Mouse (Mus musculus) embryo, embryonic 9.5 days (tissue): ENCODE results near the gene Syne4.
A peak's percentile ranks its signal among the peaks of the same experiment; 100 is the strongest.

Source experiments
- DNase-seq: peaks from one replicate; pipeline ENCODE4 v3.0.0-alpha.2; 2017; ENCODE audit errors: extremely low spot score

Syne4 gene

DNA sequence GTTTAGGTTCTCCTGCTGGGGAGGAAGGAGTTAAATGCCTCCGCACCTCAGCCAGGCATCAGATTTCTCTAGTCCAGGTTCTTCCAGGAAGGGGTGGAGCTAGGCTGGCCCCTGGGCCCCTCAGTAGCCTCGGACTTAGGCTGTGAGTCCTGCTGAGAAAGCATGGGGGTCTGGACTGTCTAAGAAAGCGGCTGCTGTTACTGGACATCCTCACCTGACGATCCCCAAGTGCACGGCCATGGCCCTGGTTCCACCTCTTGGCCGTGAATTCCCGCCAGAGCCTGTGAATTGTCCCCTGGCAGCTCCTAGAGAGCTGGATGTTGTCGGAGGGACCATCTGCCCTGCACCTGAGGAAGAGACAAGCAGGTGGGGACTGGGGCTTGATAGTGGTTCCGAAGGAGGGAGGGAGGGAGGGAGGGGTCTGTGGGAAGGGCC, at the start of gene Syne4:
Gene Syne4 (plus strand): TSS at position 87 of the 435 bp plus-strand sequence.
- peak; percentile 57 for DNase-seq

GRCm38 (mm10) chr7:30265041-30265440, 49.6 kb upstream of the Syne4 start:
- no peak for DNase-seq

DNA sequence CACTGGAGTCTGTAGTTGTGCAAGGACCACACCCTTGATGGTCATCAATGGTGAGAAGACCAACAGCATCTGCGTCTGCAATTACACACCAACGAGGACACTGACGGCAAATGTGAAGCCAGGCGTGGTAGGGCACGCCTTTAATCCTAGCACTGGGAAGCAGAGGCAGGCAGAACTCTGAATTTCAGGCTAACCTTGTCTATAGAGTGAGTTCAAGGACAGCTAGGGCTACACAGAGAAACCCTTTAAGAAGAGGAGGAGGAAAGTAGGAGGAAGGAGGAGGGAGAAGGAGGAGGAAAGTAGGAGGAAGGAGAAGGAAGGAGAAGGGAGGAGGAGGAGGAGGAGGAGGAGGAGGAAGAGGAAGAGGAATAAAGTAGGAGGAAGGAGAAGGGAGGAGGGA, 49.1 kb upstream of the Syne4 start:
- DNase-seq, result no peak

DNA sequence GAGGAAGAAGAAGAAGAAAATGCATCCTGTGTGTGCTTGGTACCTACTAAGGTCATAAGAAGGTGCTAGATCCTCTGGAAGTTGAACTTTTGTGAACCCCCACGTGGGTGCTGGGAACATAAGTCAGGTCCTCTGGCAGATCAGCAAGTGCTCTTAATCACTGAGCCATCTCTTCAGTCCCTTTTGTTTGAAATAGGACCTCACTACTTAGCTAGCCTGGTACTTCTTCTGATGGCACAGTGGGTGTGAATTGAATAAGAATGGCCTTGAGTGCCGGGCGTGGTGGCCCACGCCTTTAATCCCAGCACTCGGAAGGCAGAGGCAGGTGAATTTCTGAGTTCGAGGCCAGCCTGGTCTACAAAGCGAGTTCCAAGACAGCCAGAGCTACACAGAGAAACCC, 48.7 kb upstream of the Syne4 start:
- DNase-seq, result no peak

GRCm38 (mm10) chr7:30266780-30267179, 47.8 kb upstream of the Syne4 start:
- DNase-seq, result no peak

DNA sequence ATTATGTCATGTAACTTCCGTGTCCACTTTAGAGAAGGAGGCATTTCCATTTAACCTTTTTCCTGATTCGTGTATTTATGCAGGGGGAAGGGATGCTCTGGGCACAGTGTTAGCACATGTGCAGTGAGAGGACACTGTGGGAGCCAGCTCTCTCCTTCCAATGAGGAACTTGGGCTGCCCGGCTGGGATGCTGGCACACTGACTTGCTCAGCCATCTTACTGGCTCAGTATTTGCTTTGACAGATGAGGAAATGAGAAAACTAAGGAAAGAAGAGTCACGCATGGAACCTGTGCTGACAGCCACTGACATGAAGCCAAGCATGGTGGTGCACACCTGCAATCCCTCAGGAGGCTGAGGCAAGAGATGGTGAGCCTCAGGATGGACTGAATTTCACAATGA, 45.0 kb upstream of the Syne4 start:
- DNase-seq, result no peak

DNA sequence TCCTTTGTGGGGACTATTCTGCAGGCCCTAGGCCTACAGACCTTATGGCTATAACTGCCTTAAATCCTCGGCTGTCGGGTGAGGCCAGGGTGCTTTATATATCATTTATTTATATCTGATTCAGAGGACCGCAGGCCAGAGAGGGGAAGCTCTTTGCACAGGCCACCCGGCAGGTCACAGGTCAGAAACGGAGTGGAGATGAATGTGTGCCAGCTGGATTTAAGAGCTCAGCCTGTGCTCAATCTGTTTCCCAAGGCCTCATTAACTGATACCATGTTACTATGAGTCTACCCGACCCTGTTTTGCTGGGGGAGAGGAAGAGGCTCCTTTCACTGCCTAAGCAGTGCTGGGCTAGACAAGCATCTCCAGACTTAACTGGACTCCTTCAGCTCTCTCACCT, 40.2 kb upstream of the Syne4 start:
- DNase-seq, result no peak

DNA sequence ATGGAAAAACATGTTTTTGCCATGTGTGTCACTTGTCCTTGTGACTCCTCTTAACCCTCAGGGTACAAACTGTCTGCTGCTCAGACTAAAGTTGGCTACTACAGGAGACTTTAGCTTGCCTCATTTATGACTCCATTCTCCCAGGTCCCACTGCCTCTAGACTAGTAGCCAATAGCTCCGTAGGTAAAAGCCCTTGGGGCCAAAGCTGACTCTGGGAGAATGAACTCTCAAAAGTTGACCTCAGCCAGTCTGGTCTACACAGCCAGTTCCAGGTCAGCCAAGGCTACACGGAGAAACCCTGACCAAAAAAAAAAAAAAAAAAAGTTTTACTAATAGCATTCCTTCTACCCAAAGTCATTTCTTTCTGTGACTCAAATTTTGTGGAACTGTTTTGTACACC, 35.7 kb upstream of the Syne4 start:
- DNase-seq, result no peak

DNA sequence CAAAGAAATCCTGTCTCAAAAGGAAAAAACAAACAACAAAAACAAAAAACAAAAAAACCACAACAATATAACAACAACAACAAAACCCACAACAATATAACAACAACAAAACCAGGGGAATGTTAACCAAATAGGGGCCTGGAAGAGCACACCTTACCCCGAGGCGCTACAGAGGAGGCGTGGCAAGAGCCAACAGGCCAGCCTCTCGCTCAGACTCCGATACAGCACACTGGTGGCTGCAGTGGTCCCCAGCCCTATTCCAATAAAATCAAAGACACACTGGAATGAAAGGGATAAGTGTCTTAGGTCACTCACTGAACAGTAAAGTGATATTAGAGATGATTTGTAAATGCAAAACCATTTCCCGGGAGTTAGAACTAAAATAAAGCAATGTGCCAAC, 35.1 kb upstream of the Syne4 start:
- no peak for DNase-seq

- peak; percentile 92 for DNase-seq
These were observed 34.5 kb upstream of the Syne4 start, which contains the start of the genes Thap8 and Wdr62 for GRCm38 (mm10) chr7:30279951-30280669. Gene Thap8, plus strand, starts transcription at chr7:30280094. Gene Wdr62, minus strand, starts transcription at chr7:30280419.

- DNase-seq, result peak; percentile 79
These were observed 33.9 kb upstream of the Syne4 start for GRCm38 (mm10) chr7:30280670-30281138.

GRCm38 (mm10) chr7:30281522-30281921, 33.1 kb upstream of the Syne4 start:
- no peak for DNase-seq

DNA sequence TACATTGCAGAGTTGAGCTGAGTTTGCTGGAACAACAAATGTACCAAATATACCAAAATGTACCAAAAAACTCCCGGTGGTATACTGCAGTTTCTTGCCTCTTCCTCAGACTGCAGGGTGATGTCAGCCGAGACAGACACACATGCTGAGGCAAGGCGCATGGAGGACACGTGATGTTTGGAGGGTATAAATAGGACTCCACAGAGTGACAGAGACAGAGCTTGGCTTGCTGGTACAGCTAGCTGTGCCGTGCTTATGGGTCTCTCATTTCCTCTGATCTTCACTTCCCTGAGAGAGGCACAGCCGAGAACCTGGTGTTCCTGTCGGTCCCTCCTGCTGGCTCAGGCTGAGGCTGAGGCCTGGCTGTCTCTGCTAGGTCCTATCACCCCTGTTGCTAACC, 31.9 kb upstream of the Syne4 start:
- no peak for DNase-seq

- DNase-seq, result no peak
These were observed 27.8 kb upstream of the Syne4 start for GRCm38 (mm10) chr7:30286701-30287410.

DNA sequence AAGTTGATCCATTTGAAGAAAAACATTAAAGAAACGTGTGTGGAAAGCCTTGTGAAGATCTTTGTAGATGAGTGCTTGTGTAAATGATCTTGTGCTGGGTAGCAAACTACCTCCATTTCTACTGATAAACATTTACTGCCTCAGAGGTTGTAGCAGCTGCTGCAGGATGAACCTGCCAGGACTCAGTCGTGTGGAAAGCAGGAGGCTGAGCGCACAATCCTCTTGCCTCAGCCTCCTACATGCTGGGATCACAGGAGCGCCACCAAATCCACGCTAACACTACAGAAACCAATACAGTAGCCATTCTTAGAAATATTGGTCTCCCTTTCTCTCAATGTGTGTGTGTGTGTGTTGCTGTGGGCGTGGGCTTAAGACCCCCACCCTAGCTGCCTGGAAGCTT, 26.6 kb upstream of the Syne4 start:
- DNase-seq, result no peak

DNA sequence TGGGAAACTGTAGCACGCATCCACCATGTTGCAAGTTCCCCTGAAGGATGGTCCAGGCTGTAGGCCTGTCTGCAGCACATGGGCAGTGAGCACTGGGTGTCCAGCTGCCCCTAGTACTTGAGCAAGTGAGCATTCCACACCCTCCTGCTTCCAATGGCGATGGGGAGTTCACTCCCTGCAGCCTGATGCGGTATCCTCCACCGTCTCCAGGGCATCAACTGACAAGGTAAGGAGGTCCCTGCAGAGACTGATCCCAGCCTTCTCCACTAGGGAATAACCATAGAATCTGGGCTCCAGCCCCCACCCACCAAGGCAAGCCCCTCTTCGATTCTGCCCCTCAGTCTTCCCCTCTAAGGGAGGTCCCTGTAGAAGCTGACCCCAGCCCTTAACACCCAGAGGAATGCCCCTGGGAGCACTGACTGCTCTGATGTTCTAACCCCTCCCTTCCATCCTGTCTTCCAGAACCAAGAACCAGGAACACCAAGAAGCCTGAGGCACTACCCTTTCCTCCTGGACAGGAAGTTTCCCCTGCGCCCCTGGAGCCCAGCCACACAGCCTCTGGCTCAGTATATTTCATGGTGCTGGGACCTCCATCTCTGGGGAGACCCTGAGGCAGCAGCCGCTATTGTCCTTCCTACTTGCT, 25.4 kb upstream of the Syne4 start:
- no peak for DNase-seq

GRCm38 (mm10) chr7:30289714-30290399, 24.8 kb upstream of the Syne4 start:
- peak; percentile 29 for DNase-seq

- DNase-seq, result peak; percentile 86
These were observed 23.1 kb upstream of the Syne4 start, which contains the start of gene Clip3 for GRCm38 (mm10) chr7:30291215-30292131. Gene Clip3, plus strand, starts transcription at chr7:30291728.

- no peak for DNase-seq
These were observed 20.8 kb upstream of the Syne4 start for GRCm38 (mm10) chr7:30293795-30294194.

GRCm38 (mm10) chr7:30294296-30294695, 20.3 kb upstream of the Syne4 start:
- no peak for DNase-seq

- DNase-seq, result no peak
These were observed 19.5 kb upstream of the Syne4 start for GRCm38 (mm10) chr7:30295103-30295502.
